Mouse (Mus musculus): ENCODE measurements around the gene Fgfr2. TPM values are rescaled to one million over a fixed set of nuclear protein-coding genes. Genes with fewer than 3 reads are reported as not detected.

Gene Fgfr2
- total RNA-seq, 4 experiments from 2014 or later, result 1.1 to 1.9 (median 1.4) TPM

- DNase-seq (ENCODE audit: low spot score), result peak; percentile 17
Observed at GRCm38 (mm10) chr7:132619975-132620918, 502.9 kb downstream of the Fgfr2 start.

GRCm38 (mm10) chr7:132619549-132619948, 503.6 kb downstream of the Fgfr2 start:
- no peak for DNase-seq (ENCODE audit: low spot score)

GRCm38 (mm10) chr7:132617021-132617564, 506.1 kb downstream of the Fgfr2 start:
- DNase-seq (ENCODE audit: low spot score), result no peak

- DNase-seq (ENCODE audit: low spot score), result no peak
Observed at GRCm38 (mm10) chr7:132616391-132616790, 506.8 kb downstream of the Fgfr2 start.

- DNase-seq (ENCODE audit: low spot score), result no peak
Observed at GRCm38 (mm10) chr7:132615346-132615745, 507.8 kb downstream of the Fgfr2 start.

GRCm38 (mm10) chr7:132611530-132611929, 511.6 kb downstream of the Fgfr2 start:
- no peak for DNase-seq (ENCODE audit: low spot score)

- peak; percentile 81 for DNase-seq (ENCODE audit: low spot score)
Observed at GRCm38 (mm10) chr7:132610468-132611318, 512.5 kb downstream of the Fgfr2 start, which contains the start of gene Lhpp. Lhpp (plus strand) TSS chr7:132610638.

- DNase-seq (ENCODE audit: low spot score), result no peak
Observed at GRCm38 (mm10) chr7:132608316-132609020, 514.7 kb downstream of the Fgfr2 start.

GRCm38 (mm10) chr7:132605689-132606088, 517.5 kb downstream of the Fgfr2 start:
- DNase-seq (ENCODE audit: low spot score), result no peak

- DNase-seq (ENCODE audit: low spot score), result no peak
Observed at GRCm38 (mm10) chr7:132604720-132605119, 518.4 kb downstream of the Fgfr2 start.

- no peak for DNase-seq (ENCODE audit: low spot score)
Observed at GRCm38 (mm10) chr7:132600926-132601325, 522.2 kb downstream of the Fgfr2 start.

- no peak for DNase-seq (ENCODE audit: low spot score)
Observed at GRCm38 (mm10) chr7:132600026-132600425, 523.1 kb downstream of the Fgfr2 start.

- no peak for DNase-seq (ENCODE audit: low spot score)
Observed at GRCm38 (mm10) chr7:132599071-132599975, 523.8 kb downstream of the Fgfr2 start, which contains the start of gene Nkx1-2. Nkx1-2 (minus strand) TSS chr7:132599637.

- DNase-seq (ENCODE audit: low spot score), result no peak
Observed at GRCm38 (mm10) chr7:132597251-132598041, 525.7 kb downstream of the Fgfr2 start.

GRCm38 (mm10) chr7:132596557-132597250, 526.4 kb downstream of the Fgfr2 start:
- no peak for DNase-seq (ENCODE audit: low spot score)

- no peak for DNase-seq (ENCODE audit: low spot score)
Observed at GRCm38 (mm10) chr7:132595787-132596186, 527.4 kb downstream of the Fgfr2 start.

- no peak for DNase-seq (ENCODE audit: low spot score)
Observed at GRCm38 (mm10) chr7:132594325-132594724, 528.8 kb downstream of the Fgfr2 start.

GRCm38 (mm10) chr7:132593762-132594161, 529.4 kb downstream of the Fgfr2 start:
- DNase-seq (ENCODE audit: low spot score), result no peak

- DNase-seq (ENCODE audit: low spot score), result no peak
Observed at GRCm38 (mm10) chr7:132589610-132590009, 533.5 kb downstream of the Fgfr2 start.
